Mouse (Mus musculus): ENCODE results near the gene Sars. TPM values are rescaled to one million over a fixed set of nuclear protein-coding genes. Genes with fewer than 3 reads are reported as not detected.

The Sars gene
- polyA plus RNA-seq, 1 experiment from 2014 or later: 196 TPM

DNA sequence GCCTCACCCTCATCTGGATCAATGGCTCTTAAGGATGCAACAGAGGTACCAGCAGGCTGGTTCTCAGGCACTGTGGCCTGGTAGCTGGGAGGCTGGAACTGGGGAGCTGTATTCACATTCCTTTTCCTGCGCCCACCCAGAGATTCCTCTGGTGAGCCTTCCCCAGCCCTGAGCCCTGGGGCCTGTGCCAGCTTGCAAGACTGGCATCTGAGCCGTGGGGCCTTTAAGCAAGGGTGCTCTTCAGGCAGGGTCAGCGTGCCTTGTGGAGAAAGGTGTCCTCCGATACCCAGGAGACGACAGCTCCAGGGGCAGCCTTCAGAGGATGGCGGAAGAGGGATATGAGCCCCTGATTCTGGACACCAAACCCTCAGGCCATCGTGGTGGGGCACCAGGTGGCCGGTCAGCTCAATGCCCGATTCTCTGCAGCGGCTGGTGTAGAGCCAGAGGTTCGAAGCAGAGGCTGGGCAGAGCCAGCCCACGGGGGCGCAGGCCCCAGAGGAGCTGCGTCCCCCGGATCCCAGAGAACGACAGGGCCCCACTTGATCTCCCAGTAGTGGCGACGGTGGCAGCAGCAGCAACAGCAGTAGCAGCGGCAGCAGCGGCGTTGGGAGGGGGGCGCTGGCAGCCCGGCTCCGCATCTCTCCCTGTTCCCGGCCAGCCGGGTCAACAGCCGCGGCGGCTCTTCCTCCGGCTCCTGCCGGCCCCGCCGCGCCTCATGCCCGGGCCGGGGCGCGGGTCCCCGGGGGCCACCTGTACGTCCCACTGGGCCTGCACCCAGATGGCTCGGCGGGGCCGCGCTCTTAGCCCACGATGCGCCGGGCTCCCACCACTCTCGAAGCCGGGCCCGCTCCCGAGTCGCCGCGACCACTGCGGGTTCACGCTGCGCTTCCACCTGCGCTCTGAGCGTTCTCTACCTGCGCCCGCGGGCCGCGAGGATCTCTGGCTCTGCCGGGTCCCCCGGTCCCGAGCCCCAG lies 29.9 kb downstream of the Sars start, which contains the start of gene Celsr2:
TSS of gene Celsr2 (minus strand) at position 696 of the 974 bp plus-strand sequence.
- peaks cover 27% of the 10 kb centered on the region for H3K36me3 ChIP-seq (ENCODE audit: control insufficient read depth, insufficient read depth, low read length)
- H3K27ac ChIP-seq (ENCODE audit: low read depth, low read length): peak within 1 kb of the TSS; percentile 84
- ATAC-seq (ENCODE audit: low FRiP score) (peak; percentile 10), DNase-seq (ENCODE audit: low spot score, missing footprints) (peak; percentile 96)
- WGBS: 5% methylated on average over 67 of the region's 67 CpGs
- H3K4me2 ChIP-seq: peak within 1 kb of the TSS; percentile 51
- H3K9ac ChIP-seq (ENCODE audit: low read length): peak within 1 kb of the TSS; percentile 99
- peak within 1 kb of the TSS; percentile 96 for H3K4me3 ChIP-seq (ENCODE audit: low read depth, low read length)
- peaks cover 3% of the 10 kb centered on the region; the same call in 1 of the 2 replicates for H3K27me3 ChIP-seq (ENCODE audit: control insufficient read depth, insufficient read depth, low read length)
- peaks cover 28% of the 10 kb centered on the region for H3K4me1 ChIP-seq (ENCODE audit: control insufficient read depth, insufficient read depth, low read length)
- peaks cover 20% of the 10 kb centered on the region for H3K9me3 ChIP-seq (ENCODE audit: control insufficient read depth, low read length)

DNA sequence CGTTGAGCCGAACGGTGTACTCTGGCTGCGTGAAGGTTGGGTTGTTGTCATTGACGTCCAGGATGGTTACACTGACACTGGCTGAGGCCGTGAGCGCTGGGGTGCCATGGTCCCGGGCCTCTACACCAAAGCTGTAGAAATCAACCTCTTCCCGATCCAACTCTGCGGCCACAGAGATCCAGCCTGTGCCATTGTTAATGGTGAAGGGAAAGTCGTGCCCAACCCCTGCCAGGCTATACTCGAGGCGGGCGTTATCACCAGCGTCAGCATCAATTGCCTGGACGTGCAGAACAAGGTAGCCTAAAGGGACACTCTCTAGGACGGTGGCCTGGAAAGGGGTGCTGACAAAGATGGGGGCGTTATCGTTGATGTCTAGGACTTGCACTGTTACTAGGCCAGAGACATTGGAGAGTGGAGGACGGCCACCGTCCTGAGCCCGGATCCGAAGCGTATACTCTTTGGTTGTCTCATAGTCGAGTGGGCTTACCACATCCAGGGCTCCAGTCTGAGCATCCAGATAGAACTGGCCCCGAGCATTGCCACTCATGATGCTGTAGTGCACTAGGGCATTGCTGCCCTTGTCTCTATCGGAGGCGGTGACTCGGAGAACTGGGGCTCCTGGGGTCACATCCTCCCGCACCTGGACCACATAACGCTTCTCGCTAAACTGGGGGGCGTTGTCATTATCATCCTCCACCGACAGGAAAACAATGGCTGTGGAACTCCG lies 31.2 kb downstream of the Sars start:
- H3K4me1 ChIP-seq (ENCODE audit: control insufficient read depth, insufficient read depth, low read length): peaks cover 39% of the 10 kb centered on the region
- peaks cover 20% of the 10 kb centered on the region for H3K9me3 ChIP-seq (ENCODE audit: control insufficient read depth, low read length)
- 99% methylated on average over 35 of the region's 35 CpGs for WGBS
- ATAC-seq (ENCODE audit: low FRiP score): no peak
- H3K4me2 ChIP-seq: no peak overlapping the region
- DNase-seq (ENCODE audit: low spot score, missing footprints): no peak
- peaks cover 3% of the 10 kb centered on the region; the same call in 1 of the 2 replicates for H3K27me3 ChIP-seq (ENCODE audit: control insufficient read depth, insufficient read depth, low read length)
- peaks cover 32% of the 10 kb centered on the region for H3K36me3 ChIP-seq (ENCODE audit: control insufficient read depth, insufficient read depth, low read length)
- no peak overlapping the region for H3K27ac ChIP-seq (ENCODE audit: low read depth, low read length)
- H3K9ac ChIP-seq (ENCODE audit: low read length): no peak overlapping the region
- H3K4me3 ChIP-seq (ENCODE audit: low read depth, low read length): no peak overlapping the region

DNA sequence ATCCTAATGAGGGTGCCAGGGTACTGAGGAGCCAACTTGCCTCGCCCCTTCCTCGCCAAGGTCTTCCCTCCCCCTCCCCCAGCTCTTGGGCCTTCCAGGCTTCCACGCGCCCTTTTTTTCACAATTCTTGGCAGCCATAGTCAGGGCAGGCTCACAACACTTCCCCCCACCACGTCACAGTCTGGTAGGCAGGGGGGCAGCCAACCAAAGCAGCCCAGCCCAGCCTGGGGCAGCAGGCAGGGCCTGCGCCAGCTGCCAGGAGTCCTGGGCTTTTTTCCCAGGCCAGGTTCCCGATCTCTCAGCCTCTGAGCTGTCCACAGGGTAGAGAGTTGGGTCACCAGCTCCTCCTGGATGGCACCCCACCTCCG lies 33.3 kb downstream of the Sars start:
- H3K27ac ChIP-seq (ENCODE audit: low read depth, low read length): peak overlapping the region; percentile 98
- WGBS: 32% methylated on average over 8 of the region's 8 CpGs
- DNase-seq (ENCODE audit: low spot score, missing footprints) (no peak), ATAC-seq (ENCODE audit: low FRiP score) (peak; percentile 38)
- peak overlapping the region; percentile 94 for H3K9ac ChIP-seq (ENCODE audit: low read length)
- peak overlapping the region; percentile 42 for H3K4me3 ChIP-seq (ENCODE audit: low read depth, low read length)
- peaks cover 47% of the 10 kb centered on the region for H3K4me1 ChIP-seq (ENCODE audit: control insufficient read depth, insufficient read depth, low read length)
- peaks cover 20% of the 10 kb centered on the region for H3K9me3 ChIP-seq (ENCODE audit: control insufficient read depth, low read length)
- H3K4me2 ChIP-seq: peak overlapping the region; percentile 88
- peaks cover 38% of the 10 kb centered on the region for H3K36me3 ChIP-seq (ENCODE audit: control insufficient read depth, insufficient read depth, low read length)
- H3K27me3 ChIP-seq (ENCODE audit: control insufficient read depth, insufficient read depth, low read length): peaks cover 3% of the 10 kb centered on the region; the same call in 1 of the 2 replicates

DNA sequence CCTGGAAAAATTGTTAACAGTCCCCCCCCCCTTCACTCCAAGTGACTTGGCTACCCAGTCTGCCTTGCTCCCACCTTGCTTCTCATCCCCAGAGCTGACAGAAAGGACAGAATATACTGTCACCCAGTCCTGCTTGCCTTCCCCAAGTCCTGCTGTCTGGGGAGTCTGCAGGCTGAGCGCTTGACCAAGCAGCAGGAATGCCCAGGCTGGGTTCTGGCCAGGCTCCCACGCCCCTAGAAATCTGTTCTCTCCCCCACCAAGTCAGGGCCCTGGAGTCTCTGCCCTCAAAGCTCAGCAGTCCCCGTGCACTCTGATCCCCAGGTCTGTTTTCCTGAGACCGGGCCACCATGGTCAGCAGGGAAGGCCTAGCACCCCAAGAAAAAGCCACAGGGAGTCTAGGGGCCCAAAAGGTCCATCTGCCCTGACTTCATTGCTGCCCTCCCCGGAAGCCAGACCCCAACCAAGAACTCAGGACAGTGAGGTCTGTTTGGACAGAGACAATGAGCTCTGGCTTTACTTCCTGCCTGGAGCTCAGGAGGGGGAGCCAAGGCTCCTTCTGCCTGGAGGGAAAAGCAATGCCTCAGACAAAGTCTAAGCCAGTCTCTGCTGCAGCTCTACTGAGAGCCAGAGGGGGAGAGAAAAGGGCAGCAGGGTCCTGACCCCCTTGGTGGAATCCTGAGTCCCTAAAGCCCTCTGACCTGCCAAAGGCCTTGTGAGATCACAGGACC lies 33.8 kb downstream of the Sars start:
- H3K4me1 ChIP-seq (ENCODE audit: control insufficient read depth, insufficient read depth, low read length): peaks cover 52% of the 10 kb centered on the region
- peaks cover 40% of the 10 kb centered on the region for H3K36me3 ChIP-seq (ENCODE audit: control insufficient read depth, insufficient read depth, low read length)
- H3K9me3 ChIP-seq (ENCODE audit: control insufficient read depth, low read length): peaks cover 20% of the 10 kb centered on the region
- DNase-seq (ENCODE audit: low spot score, missing footprints): peak; percentile 93
- peak overlapping the region; percentile 42 for H3K4me3 ChIP-seq (ENCODE audit: low read depth, low read length)
- no peaks in the 10 kb centered on the region; the same call in 1 of the 2 replicates for H3K27me3 ChIP-seq (ENCODE audit: control insufficient read depth, insufficient read depth, low read length)
- peak overlapping the region; percentile 94 for H3K9ac ChIP-seq (ENCODE audit: low read length)
- H3K4me2 ChIP-seq: peak overlapping the region; percentile 88
- WGBS: 13% methylated on average over 5 of the region's 5 CpGs
- peak; percentile 10 for ATAC-seq (ENCODE audit: low FRiP score)
- H3K27ac ChIP-seq (ENCODE audit: low read depth, low read length): peak overlapping the region; percentile 98

DNA sequence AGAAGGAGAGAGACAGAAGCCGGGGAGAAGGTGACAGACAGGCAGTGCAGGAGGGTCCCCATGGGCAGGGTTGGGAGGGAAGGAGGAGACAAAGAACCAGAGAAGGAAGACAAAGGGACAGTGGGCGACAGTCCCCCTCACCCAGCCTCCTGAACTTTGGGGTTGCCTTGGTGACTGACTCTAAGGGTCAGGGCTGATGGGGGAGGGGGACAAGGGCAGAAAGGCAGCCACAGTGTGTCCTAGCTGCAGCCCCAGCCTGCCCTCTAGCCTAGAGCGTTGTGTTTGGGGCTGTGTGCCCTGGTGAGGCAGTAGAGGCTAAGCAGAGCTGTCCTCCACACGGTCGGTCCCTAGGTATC lies 34.7 kb downstream of the Sars start:
- peak overlapping the region; percentile 42 for H3K4me3 ChIP-seq (ENCODE audit: low read depth, low read length)

DNA sequence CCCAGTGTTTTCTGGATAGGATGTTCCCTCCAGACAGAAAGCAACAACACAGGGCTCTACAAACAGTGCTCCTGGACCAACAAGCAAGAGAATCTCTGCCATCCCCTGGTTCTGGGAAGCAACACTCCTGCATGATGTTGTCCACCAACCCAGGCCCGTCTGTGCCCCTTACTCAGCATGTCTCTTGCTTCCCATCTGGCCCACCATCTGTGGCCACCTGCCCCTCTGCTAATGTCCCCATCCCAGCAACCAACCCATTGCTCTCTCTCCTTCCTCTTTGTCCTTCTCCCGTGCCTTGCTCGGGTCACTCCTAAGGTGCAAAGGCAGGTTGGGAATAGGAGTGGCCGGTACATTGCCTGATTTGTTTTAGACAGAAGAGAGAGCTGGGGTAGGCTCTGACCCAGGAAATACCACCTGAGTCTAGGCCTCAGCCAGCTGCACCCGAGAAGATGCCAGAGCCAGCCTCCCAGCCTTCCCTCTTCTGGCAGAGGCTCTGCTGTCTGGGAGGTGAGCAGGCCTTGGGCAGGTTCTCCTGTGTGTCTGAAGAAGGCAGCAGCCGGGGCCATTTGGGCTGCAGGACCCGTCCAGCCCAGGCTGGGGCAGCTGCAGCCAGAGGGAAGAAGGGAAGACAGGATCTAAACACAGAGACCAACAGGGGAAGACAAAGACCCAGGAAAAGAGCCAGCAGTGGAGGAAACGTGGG lies 35.2 kb downstream of the Sars start:
- Histone ChIP-seq H3K36me3 (ENCODE audit: control insufficient read depth, insufficient read depth, low read length) (peaks cover 42% of the 10 kb centered on the region), H3K9ac (ENCODE audit: low read length) (peak overlapping the region; percentile 94), H3K27me3 (ENCODE audit: control insufficient read depth, insufficient read depth, low read length) (no peaks in the 10 kb centered on the region), H3K4me2 (peak overlapping the region; percentile 88), H3K4me3 (ENCODE audit: low read depth, low read length) (peak overlapping the region; percentile 42), H3K4me1 (ENCODE audit: control insufficient read depth, insufficient read depth, low read length) (peaks cover 63% of the 10 kb centered on the region), H3K27ac (ENCODE audit: low read depth, low read length) (peak overlapping the region; percentile 98), H3K9me3 (ENCODE audit: control insufficient read depth, low read length) (peaks cover 20% of the 10 kb centered on the region)
- peak; percentile 95 for DNase-seq (ENCODE audit: low spot score, missing footprints)
- peak; percentile 3 for ATAC-seq (ENCODE audit: low FRiP score)
- 21% methylated on average over 8 of the region's 8 CpGs for WGBS

More for the DNA sequence above, 34.7 kb downstream of the Sars start:
- peak; percentile 96 for DNase-seq (ENCODE audit: low spot score, missing footprints)
- Histone ChIP-seq H3K4me1 (ENCODE audit: control insufficient read depth, insufficient read depth, low read length) (peaks cover 61% of the 10 kb centered on the region), H3K27ac (ENCODE audit: low read depth, low read length) (peak overlapping the region; percentile 98), H3K9ac (ENCODE audit: low read length) (peak overlapping the region; percentile 94), H3K4me2 (peak overlapping the region; percentile 88), H3K27me3 (ENCODE audit: control insufficient read depth, insufficient read depth, low read length) (no peaks in the 10 kb centered on the region), H3K9me3 (ENCODE audit: control insufficient read depth, low read length) (peaks cover 20% of the 10 kb centered on the region), H3K36me3 (ENCODE audit: control insufficient read depth, insufficient read depth, low read length) (peaks cover 40% of the 10 kb centered on the region)
- WGBS: 2% methylated on average over 5 of the region's 5 CpGs
- ATAC-seq (ENCODE audit: low FRiP score): peak; percentile 64

DNA sequence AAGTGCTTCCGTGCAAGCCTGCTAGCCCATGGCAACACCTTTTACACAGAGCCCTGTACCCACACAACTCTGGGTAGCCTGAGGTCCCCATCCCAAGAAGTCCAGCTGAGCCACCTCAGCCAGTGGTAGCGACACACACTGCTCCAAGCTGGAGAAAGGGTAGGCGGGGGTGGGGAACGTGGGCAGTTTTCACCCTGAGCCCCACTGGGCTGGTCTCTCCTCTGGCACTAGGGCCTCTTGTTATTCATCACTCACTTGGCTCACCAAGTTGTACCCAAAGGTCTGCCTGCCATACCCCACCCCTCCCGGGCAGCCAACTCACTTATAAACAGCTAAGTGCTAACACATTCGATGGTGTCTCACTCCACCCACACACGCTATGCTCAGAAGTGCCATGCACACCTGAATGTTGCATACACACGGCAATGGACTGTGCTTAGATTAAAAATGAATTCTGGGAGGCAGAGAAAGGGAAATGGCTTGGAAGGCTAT lies 36.4 kb downstream of the Sars start:
- no peak overlapping the region for H3K4me3 ChIP-seq (ENCODE audit: low read depth, low read length)
- ATAC-seq (ENCODE audit: low FRiP score) (no peak), DNase-seq (ENCODE audit: low spot score, missing footprints) (no peak)
- peaks cover 37% of the 10 kb centered on the region for H3K36me3 ChIP-seq (ENCODE audit: control insufficient read depth, insufficient read depth, low read length)
- H3K9me3 ChIP-seq (ENCODE audit: control insufficient read depth, low read length): peaks cover 11% of the 10 kb centered on the region
- H3K4me1 ChIP-seq (ENCODE audit: control insufficient read depth, insufficient read depth, low read length): peaks cover 68% of the 10 kb centered on the region
- H3K27ac ChIP-seq (ENCODE audit: low read depth, low read length): no peak overlapping the region
- H3K27me3 ChIP-seq (ENCODE audit: control insufficient read depth, insufficient read depth, low read length): no peaks in the 10 kb centered on the region
- 84% methylated on average over 8 of the region's 8 CpGs for WGBS
- 0 out of 2 replicates have a peak overlapping the region, but pooled peaks have one; percentile 16 for H3K9ac ChIP-seq (ENCODE audit: low read length)
- H3K4me2 ChIP-seq: no peak overlapping the region

DNA sequence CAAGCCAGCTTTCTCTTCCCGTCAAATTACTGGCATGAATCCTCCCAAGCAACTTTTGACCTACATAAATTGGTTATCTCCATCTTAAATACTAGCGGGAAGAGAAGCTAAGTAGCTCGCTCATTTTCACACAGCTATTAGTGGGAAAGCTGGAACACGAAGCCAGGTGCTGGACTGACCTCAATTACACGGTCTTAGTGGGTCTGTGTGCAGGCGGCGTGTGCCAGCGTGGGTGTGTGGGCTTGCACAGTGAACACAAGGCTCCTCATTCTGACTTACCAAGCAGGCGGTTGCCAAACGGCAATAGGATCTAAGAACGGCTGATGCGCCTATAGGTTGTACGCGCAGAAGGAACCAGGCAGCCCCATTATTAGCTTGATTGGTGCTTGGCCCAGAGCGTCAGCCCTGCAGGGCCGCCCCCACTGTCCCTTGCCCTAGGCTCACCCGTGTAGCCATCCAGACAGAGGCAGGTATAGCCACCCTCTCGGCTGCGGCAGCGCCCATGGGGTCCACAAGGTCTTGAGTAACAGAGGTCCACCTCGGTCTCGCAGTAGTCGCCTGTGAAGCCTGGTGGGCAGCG lies 38.6 kb downstream of the Sars start:
- H3K4me2 ChIP-seq: no peak overlapping the region; the same call in 1 of the 2 replicates
- H3K9ac ChIP-seq (ENCODE audit: low read length): peak overlapping the region; percentile 28
- no peak overlapping the region for H3K4me3 ChIP-seq (ENCODE audit: low read depth, low read length)
- H3K36me3 ChIP-seq (ENCODE audit: control insufficient read depth, insufficient read depth, low read length): peaks cover 32% of the 10 kb centered on the region
- H3K27me3 ChIP-seq (ENCODE audit: control insufficient read depth, insufficient read depth, low read length): no peaks in the 10 kb centered on the region
- no peaks in the 10 kb centered on the region for H3K9me3 ChIP-seq (ENCODE audit: control insufficient read depth, low read length)
- WGBS: 80% methylated on average over 24 of the region's 24 CpGs
- DNase-seq (ENCODE audit: low spot score, missing footprints): peak; percentile 91
- H3K4me1 ChIP-seq (ENCODE audit: control insufficient read depth, insufficient read depth, low read length): peaks cover 53% of the 10 kb centered on the region
- H3K27ac ChIP-seq (ENCODE audit: low read depth, low read length): peak overlapping the region; percentile 85
- ATAC-seq (ENCODE audit: low FRiP score): no peak

All from midbrain, embryonic 11.5 days (tissue).